Mouse (Mus musculus) kidney, postnatal 36 days (tissue): ENCODE measurements around the gene Adamts17.
A peak's percentile ranks its signal among the peaks of the same experiment; 100 is the strongest.

Experiments used
- DNase-seq, 2 experiments: peaks; one replicate each; pipeline ENCODE4 v3.0.0; 2021 to 2022; ENCODE audit warnings: mixed read lengths in 2 of 2

The Adamts17 gene

GRCm38 (mm10) chr7:67036502-67037485 is 197.3 kb downstream of the Adamts17 start:
- DNase-seq, result no peak

- DNase-seq, result peak in 1 of 2 experiments; percentile 9
Measured at GRCm38 (mm10) chr7:67037726-67038520, 198.4 kb downstream of the Adamts17 start.

DNA sequence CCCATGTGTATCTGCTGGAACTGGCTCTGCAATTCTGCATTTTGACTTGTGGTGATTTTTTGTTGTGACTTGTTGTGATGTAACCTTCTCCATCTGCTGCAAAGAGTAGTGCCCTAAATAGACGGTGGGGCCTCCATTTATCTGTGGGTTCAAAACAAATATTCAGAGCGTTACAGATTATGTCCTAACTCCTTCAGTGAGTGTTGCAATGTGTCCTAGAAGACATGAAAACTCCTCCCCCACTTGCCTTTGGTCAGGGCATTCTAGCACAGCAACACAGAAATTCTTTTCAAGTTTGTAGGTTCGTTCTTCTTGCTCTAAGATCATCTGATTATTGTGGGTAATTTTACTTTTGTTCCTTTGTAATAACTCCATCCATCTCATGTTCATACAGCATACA is 199.6 kb downstream of the Adamts17 start:
- DNase-seq, result no peak

DNA sequence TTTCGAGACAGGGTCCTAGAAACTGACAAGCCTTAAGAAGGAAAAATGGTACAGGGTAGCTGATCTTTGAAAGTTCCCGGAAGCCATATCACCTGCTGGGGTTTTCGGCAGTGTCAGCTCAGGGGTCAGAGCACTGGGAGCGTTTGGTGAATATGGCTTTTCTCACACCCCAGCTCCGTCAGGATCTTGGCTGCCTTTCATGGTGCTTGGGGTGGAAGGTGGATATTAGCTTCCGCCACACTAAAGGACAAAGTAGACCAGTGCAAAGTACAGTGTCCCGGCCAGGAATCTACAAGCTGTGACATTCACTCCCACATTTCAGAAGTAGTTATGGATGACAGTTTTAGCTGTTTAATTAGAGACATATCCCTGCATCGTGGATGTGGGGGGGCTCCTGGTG is 200.3 kb downstream of the Adamts17 start:
- DNase-seq, result peak; percentile 20 to 51

- no peak for DNase-seq
Measured at GRCm38 (mm10) chr7:67041685-67042084, 202.2 kb downstream of the Adamts17 start.

GRCm38 (mm10) chr7:67044121-67044817 is 204.7 kb downstream of the Adamts17 start:
- no peak for DNase-seq

- no peak for DNase-seq
Measured at GRCm38 (mm10) chr7:67045202-67045601, 205.7 kb downstream of the Adamts17 start.

DNA sequence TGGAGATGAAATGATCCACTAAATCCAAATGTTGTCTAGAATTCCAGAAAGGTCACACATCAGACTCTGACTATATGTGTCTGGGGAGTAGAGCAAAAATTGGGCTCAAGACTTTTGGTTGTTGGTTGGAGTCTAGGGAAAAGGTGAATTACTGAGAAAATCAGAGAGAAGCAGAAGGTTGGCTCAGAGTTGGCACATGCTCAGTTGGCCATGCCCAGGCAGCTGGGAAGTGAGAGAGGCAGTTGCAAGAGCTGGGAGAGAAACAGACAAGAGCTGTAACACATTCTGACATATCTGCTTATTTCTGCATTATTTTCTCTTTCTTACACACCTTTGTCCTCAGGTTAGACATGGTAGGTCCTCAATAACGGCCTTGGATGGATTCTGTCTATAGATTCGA is 209.7 kb downstream of the Adamts17 start:
- DNase-seq, result no peak

DNA sequence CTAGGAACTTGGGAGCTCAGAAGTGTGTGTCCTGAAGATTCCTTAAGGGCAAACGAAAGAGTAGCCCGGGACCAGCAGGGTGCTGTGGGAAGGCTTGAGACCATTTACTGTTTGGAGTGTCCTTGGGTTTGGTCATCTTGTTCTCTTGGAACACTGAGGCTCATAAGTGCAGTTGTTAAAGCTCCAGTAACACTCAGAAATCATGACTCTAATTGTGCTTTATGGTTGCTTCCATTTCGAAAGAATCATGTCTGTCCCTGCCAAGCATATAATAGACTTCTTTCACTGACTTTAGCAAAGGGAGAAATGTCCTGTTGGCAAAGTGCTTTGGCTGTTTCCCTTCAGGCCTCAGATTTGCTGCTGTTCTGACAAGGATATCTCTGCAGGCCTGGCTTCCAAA is 210.9 kb downstream of the Adamts17 start:
- no peak for DNase-seq

GRCm38 (mm10) chr7:67051089-67051718 is 211.7 kb downstream of the Adamts17 start:
- DNase-seq, result no peak

DNA sequence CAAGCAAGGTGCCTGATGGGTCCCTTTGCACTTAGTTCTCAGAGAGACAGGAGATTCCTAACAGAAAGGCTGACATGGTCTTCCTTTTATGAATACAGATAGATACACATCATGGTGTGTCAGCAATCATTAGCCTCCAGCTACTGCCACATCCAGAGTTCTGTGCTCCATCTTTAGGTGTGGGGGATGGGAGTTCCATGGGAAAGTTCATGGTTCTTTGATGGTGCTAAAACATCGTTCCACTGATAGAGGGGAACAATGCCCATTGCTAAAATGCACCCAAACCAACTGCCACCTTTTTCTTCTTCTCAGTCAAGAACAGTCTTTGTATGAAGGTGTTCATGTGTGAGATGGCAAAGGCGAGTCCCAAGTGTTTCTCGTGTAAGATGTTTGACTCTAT is 215.3 kb downstream of the Adamts17 start:
- DNase-seq, result no peak

GRCm38 (mm10) chr7:67055510-67055909 is 216.0 kb downstream of the Adamts17 start:
- DNase-seq, result no peak

DNA sequence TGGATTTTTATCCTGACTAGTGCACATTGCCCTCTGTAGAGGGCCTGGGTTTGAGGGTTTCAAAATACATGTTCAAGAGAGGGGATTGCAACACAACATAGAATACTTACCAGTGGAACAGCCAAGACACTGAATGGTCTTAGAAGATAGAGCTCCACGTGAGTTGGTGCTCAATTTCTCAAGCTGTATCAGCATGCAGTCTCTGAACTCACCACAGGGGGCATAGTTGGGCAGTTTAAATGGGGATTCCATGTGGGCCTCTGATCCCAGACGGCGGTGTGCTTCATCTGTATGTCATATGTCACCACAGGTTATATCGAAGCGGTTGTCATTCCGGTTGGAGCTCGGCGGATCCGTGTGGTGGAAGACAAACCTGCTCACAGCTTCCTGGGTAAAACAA is 222.2 kb downstream of the Adamts17 start:
- DNase-seq, result peak; percentile 31 to 72

DNA sequence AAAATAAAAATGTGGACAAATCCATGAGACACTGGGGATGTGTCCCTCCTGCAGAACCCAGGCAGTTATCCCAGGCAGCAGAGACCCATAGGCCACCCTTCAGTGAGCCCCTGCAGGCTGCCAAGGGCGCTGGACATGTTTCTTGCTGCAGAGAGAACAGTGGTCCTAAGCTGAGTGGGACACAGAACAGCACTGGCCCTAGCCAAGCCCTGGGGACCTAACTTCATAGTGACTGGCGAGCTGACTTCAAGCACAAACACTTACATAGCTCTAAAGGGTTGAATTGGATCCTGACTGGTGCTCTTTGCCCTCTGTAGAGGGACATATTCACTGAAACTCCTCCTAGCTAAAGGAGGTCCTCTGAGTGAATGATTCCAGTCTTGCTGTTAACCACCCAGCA is 223.0 kb downstream of the Adamts17 start:
- DNase-seq, result no peak

DNA sequence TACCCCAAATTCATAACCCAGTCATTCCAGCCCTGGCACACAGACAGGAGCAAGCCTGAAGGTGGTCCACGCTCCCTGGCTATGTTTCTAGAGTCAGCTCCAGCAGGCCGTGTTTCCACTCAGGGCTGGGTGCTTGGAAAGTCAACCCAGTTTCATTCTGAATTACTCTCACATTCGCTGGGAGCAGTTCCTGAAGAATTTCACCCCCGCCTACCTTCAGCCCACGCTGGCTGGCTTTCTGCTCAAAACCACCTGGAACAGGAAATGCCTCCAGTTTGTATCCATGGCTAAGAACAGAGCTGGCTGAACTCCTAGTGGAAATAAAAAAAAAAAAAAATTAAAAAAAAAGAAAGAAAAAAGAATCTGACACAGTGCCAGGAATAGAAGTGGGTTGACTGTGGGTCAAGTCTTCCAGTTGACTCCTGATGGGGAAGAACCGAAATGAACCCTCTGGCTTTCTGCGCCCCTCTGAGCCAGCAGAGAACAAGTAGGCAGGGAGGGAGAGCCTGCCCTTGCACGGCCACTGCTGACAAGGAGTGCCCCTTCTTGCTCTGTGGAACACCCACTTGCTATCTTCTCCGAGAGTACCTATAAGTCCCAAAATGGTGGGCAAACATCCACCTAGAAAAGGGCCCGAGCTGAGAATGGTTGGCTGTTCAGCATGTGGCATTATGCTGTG is 225.2 kb downstream of the Adamts17 start:
- peak; percentile 34 to 49 for DNase-seq

DNA sequence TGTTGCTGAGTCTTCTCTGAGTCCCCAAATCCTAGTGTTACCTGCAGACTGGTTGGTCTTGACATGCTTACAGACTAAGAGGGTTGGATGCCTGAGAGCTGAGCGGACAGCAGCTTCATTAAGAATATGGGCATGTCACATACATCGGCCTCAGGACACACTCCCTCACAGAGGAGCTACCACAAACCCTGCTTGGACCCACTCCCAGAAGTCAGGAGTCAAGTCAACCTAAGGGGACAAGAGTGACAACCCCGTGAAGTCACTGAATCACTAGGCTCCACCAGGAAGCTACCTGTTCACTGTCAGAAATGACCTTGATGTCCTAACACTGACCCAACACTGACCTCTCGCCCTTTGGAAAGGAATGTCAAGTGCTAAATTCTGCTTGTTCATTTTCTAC is 226.1 kb downstream of the Adamts17 start:
- no peak for DNase-seq

DNA sequence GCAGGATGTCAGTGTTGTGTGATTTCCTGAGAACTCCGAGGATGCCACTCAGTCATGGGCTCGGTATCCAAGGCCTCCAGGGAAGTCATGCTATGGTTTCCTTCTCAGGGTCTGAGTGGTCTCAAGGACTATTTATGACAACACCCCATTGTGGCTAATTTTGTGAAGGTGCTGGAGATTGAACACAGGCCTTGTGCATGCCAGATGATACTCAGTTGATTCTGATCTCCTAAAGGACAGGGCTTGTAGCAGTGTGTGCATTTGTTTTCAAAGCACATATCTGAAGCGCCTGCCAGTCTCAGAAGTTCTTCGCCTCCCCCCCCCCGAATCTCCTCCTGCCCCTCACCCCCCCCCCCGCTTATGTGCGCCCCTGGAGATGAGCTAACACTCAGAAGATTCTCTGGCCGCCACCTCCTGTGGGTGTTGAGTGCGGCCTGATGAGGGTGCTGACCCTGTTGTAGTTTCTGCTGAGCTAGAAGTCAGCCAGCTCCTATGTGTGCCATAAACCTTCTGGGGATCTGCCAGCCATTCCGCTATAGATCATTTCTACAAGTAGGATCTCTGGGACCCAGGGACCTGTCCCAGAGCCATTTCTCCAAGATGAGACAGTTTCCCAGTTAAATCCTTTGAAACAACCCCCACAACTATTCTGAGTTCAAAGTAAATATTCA is 232.6 kb downstream of the Adamts17 start:
- DNase-seq, result no peak

DNA sequence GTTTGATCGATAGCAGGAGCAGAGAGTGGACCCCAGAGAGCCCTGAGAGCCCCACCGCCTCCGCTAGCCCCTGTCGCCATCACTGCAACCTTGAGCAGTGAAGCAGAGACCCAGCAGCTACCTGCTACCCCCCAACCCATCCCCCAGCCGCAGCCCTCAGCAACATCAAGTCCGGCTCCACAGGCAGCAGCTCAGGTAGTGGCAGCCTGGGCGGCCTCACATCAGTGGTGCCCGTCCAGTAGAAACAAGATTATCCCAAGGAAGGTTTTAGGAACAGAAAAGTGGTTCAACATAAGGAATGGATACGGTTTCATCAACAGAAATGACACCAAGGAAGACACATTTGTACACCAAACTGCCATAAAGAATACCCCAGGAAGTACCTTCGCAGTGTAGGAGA is 243.2 kb downstream of the Adamts17 start:
- DNase-seq, result no peak

GRCm38 (mm10) chr7:67087759-67088158 is 248.2 kb downstream of the Adamts17 start:
- DNase-seq, result no peak

DNA sequence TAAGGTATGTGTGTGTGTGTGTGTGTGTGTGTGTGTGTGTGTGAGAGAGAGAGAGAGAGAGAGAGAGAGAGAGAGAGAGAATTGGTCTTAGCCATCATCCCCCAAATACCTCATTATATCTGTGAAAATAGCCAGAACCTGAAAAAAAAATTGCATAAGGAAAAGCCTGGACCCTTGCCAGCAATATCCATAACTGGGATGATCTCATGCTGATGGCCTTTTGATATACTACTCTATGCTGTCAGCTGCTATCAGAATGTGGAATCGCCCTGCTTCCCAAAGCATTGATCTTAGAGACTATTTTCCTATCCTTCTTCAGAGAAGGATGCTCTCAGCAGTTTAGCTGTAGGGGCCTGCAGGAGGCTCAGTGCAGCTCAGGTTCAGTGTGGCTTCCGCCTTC is 257.6 kb downstream of the Adamts17 start:
- no peak for DNase-seq

DNA sequence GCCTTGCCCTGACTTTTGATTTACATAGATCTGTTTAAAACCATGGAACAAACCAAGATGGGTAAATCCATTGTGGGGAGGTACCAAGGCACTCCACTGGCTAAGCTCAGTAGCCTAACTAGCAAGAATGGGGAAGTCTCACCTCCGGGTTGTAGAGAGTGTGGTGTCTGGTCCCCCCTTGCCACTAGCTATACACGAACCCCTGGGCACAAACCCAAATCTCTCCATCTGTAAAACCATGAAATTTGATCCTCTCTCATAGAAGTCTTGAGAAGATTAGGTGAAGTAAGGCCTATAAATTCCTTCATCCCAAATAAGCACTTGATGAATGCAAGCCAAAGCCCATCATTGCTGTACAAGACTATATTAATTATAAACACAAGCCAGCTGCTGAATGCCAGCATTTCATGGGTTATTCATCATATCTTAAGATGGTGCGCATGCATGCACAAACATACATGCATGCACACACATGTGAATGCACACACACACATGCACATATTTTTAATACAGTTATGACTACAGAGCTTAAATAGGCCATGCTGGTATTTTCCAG is 262.0 kb downstream of the Adamts17 start:
- DNase-seq, result no peak
